Mouse (Mus musculus): ENCODE measurements at regions not wholly inside any gene's neighbourhood (a gene's known extent, or its start where the extent isn't known, plus 50 kb on each side); places are given as distances from the start of the nearest gene placed in this dataset.

GRCm38 (mm10) chr14:48005929-48006309 lies 114.7 kb upstream of the Peli2 start:
- TF ChIP-seq ZNF384 (IDR thresholded peaks at IDR 0.05; ENCODE audit: low read depth, low read length) (no peak), HCFC1 (IDR thresholded peaks at IDR 0.05; ENCODE audit: borderline replicate concordance, insufficient read depth, low read length) (no peak), ZC3H11A (IDR thresholded peaks at IDR 0.05; ENCODE audit: borderline replicate concordance, low read depth, low read length) (no peak), CHD2 (IDR thresholded peaks at IDR 0.05; ENCODE audit: low read depth, low read length) (no peak)

Measured in ES-E14 (cell line).